Mouse (Mus musculus): Measurements from ENCODE around the gene Gatad2b. TPM values are rescaled to one million over a fixed set of nuclear protein-coding genes. Genes with fewer than 3 reads are reported as not detected.
"Not testable (repeated sequence)": the region's sequence is repeated elsewhere in the genome, so short reads cannot be mapped to it uniquely, and the experiment has no call there.

The Gatad2b gene
- polyA plus RNA-seq, 1 experiment from 2014 or later: 8.2 TPM

GRCm38 (mm10) chr3:90322289-90322688 is 29.3 kb downstream of the Gatad2b start:
- 37% methylated on average over 6 of the region's 6 CpGs for WGBS
- ATAC-seq (ENCODE audit: insufficient read depth, low FRiP score): no peak
- H3K9ac ChIP-seq (ENCODE audit: low read length): no peak overlapping the region
- H3K9me3 ChIP-seq (replicated peaks; ENCODE audit: control insufficient read depth, low read length): no peaks in the 10 kb centered on the region
- no peaks in the 10 kb centered on the region for H3K27me3 ChIP-seq (ENCODE audit: control insufficient read depth, insufficient read depth, low read length)
- H3K27ac ChIP-seq (ENCODE audit: low read length): peak overlapping the region; percentile 10; the same call in 1 of the 2 replicates
- peaks cover 14% of the 10 kb centered on the region for H3K4me1 ChIP-seq (ENCODE audit: control insufficient read depth, insufficient read depth, low read length)
- H3K4me2 ChIP-seq (ENCODE audit: low read depth, low read length): peak overlapping the region; percentile 22
- H3K4me3 ChIP-seq (replicated peaks; ENCODE audit: low read length): no peak overlapping the region
- no peaks in the 10 kb centered on the region for H3K36me3 ChIP-seq (ENCODE audit: control insufficient read depth, insufficient read depth, low read length)

- peak overlapping the region; percentile 1; the same call in 1 of the 2 replicates for H3K27ac ChIP-seq (ENCODE audit: low read length)
These were observed 30.1 kb downstream of the Gatad2b start for GRCm38 (mm10) chr3:90323119-90323518.

GRCm38 (mm10) chr3:90332485-90332884 is 39.5 kb downstream of the Gatad2b start:
- H3K9me3 ChIP-seq (replicated peaks; ENCODE audit: control insufficient read depth, low read length): no peaks in the 10 kb centered on the region
- no peak for ATAC-seq (ENCODE audit: insufficient read depth, low FRiP score)
- 85% methylated on average over 5 of the region's 5 CpGs for WGBS
- 0 out of 2 replicates have a peak, but pooled peaks cover 2% of the 10 kb centered on the region for H3K4me1 ChIP-seq (ENCODE audit: control insufficient read depth, insufficient read depth, low read length)
- no peak overlapping the region for H3K4me2 ChIP-seq (ENCODE audit: low read depth, low read length)
- H3K36me3 ChIP-seq (ENCODE audit: control insufficient read depth, insufficient read depth, low read length): no peaks in the 10 kb centered on the region
- H3K27ac ChIP-seq (ENCODE audit: low read length): no peak overlapping the region
- no peaks in the 10 kb centered on the region for H3K27me3 ChIP-seq (ENCODE audit: control insufficient read depth, insufficient read depth, low read length)
- no peak overlapping the region for H3K9ac ChIP-seq (ENCODE audit: low read length)
- no peak overlapping the region for H3K4me3 ChIP-seq (replicated peaks; ENCODE audit: low read length)

More at GRCm38 (mm10) chr3:90323119-90323518, 30.1 kb downstream of the Gatad2b start:
- Histone ChIP-seq H3K27me3 (ENCODE audit: control insufficient read depth, insufficient read depth, low read length) (no peaks in the 10 kb centered on the region), H3K36me3 (ENCODE audit: control insufficient read depth, insufficient read depth, low read length) (no peaks in the 10 kb centered on the region), H3K9me3 (replicated peaks; ENCODE audit: control insufficient read depth, low read length) (no peaks in the 10 kb centered on the region), H3K4me1 (ENCODE audit: control insufficient read depth, insufficient read depth, low read length) (peaks cover 12% of the 10 kb centered on the region), H3K4me2 (ENCODE audit: low read depth, low read length) (peak overlapping the region; percentile 25), H3K9ac (ENCODE audit: low read length) (no peak overlapping the region), H3K4me3 (replicated peaks; ENCODE audit: low read length) (no peak overlapping the region)
- WGBS: 3% methylated on average over 5 of the region's 5 CpGs
- peak; percentile 92 for ATAC-seq (ENCODE audit: insufficient read depth, low FRiP score)

GRCm38 (mm10) chr3:90335517-90335916 is 42.5 kb downstream of the Gatad2b start:
- Histone ChIP-seq H3K9ac (ENCODE audit: low read length) (no peak overlapping the region), H3K4me3 (replicated peaks; ENCODE audit: low read length) (no peak overlapping the region), H3K27ac (ENCODE audit: low read length) (no peak overlapping the region), H3K36me3 (ENCODE audit: control insufficient read depth, insufficient read depth, low read length) (no peaks in the 10 kb centered on the region), H3K4me2 (ENCODE audit: low read depth, low read length) (no peak overlapping the region), H3K9me3 (replicated peaks; ENCODE audit: control insufficient read depth, low read length) (no peaks in the 10 kb centered on the region), H3K4me1 (ENCODE audit: control insufficient read depth, insufficient read depth, low read length) (0 out of 2 replicates have a peak, but pooled peaks cover 2% of the 10 kb centered on the region), H3K27me3 (ENCODE audit: control insufficient read depth, insufficient read depth, low read length) (no peaks in the 10 kb centered on the region)
- ATAC-seq (ENCODE audit: insufficient read depth, low FRiP score): no peak

- H3K27me3 ChIP-seq (ENCODE audit: control insufficient read depth, insufficient read depth, low read length): no peaks in the 10 kb centered on the region
- WGBS: 78% methylated on average over 3 of the region's 3 CpGs
These were observed 45.2 kb downstream of the Gatad2b start for GRCm38 (mm10) chr3:90338190-90338589.

GRCm38 (mm10) chr3:90340177-90340576 is 47.2 kb downstream of the Gatad2b start:
- peaks cover 13% of the 10 kb centered on the region for H3K36me3 ChIP-seq (ENCODE audit: control insufficient read depth, insufficient read depth, low read length)
- H3K4me2 ChIP-seq (ENCODE audit: low read depth, low read length): no peak overlapping the region
- no peak overlapping the region for H3K27ac ChIP-seq (ENCODE audit: low read length)
- 0 out of 2 replicates have a peak, but pooled peaks cover 2% of the 10 kb centered on the region for H3K4me1 ChIP-seq (ENCODE audit: control insufficient read depth, insufficient read depth, low read length)
- no peaks in the 10 kb centered on the region for H3K9me3 ChIP-seq (replicated peaks; ENCODE audit: control insufficient read depth, low read length)
- no peak overlapping the region for H3K9ac ChIP-seq (ENCODE audit: low read length)
- ATAC-seq (ENCODE audit: insufficient read depth, low FRiP score): no peak
- H3K27me3 ChIP-seq (ENCODE audit: control insufficient read depth, insufficient read depth, low read length): no peaks in the 10 kb centered on the region
- no peak overlapping the region for H3K4me3 ChIP-seq (replicated peaks; ENCODE audit: low read length)

More at GRCm38 (mm10) chr3:90338190-90338589, 45.2 kb downstream of the Gatad2b start:
- Histone ChIP-seq H3K9me3 (replicated peaks; ENCODE audit: control insufficient read depth, low read length) (no peaks in the 10 kb centered on the region), H3K4me2 (ENCODE audit: low read depth, low read length) (no peak overlapping the region), H3K4me3 (replicated peaks; ENCODE audit: low read length) (no peak overlapping the region), H3K36me3 (ENCODE audit: control insufficient read depth, insufficient read depth, low read length) (peaks cover 12% of the 10 kb centered on the region), H3K4me1 (ENCODE audit: control insufficient read depth, insufficient read depth, low read length) (0 out of 2 replicates have a peak, but pooled peaks cover 2% of the 10 kb centered on the region), H3K27ac (ENCODE audit: low read length) (no peak overlapping the region), H3K9ac (ENCODE audit: low read length) (no peak overlapping the region)
- ATAC-seq (ENCODE audit: insufficient read depth, low FRiP score): no peak

GRCm38 (mm10) chr3:90342853-90343252 is 49.9 kb downstream of the Gatad2b start:
- H3K4me3 ChIP-seq (replicated peaks; ENCODE audit: low read length); H3K27ac ChIP-seq (ENCODE audit: low read length); H3K9me3 ChIP-seq (replicated peaks; ENCODE audit: control insufficient read depth, low read length); H3K4me1 ChIP-seq (ENCODE audit: control insufficient read depth, insufficient read depth, low read length); H3K4me2 ChIP-seq (ENCODE audit: low read depth, low read length); H3K27me3 ChIP-seq (ENCODE audit: control insufficient read depth, insufficient read depth, low read length); ATAC-seq (ENCODE audit: insufficient read depth, low FRiP score); H3K9ac ChIP-seq (ENCODE audit: low read length): not testable (repeated sequence)
- 54% methylated on average over 2 of the region's 2 CpGs for WGBS
- H3K36me3 ChIP-seq (ENCODE audit: control insufficient read depth, insufficient read depth, low read length): peaks cover 19% of the 10 kb centered on the region

GRCm38 (mm10) chr3:90347847-90348246 is 54.9 kb downstream of the Gatad2b start:
- Histone ChIP-seq H3K27me3 (ENCODE audit: control insufficient read depth, insufficient read depth, low read length) (no peaks in the 10 kb centered on the region), H3K27ac (ENCODE audit: low read length) (no peak overlapping the region), H3K4me3 (replicated peaks; ENCODE audit: low read length) (no peak overlapping the region), H3K36me3 (ENCODE audit: control insufficient read depth, insufficient read depth, low read length) (peaks cover 22% of the 10 kb centered on the region; the same call in 1 of the 2 replicates), H3K9ac (ENCODE audit: low read length) (no peak overlapping the region), H3K4me1 (ENCODE audit: control insufficient read depth, insufficient read depth, low read length) (no peaks in the 10 kb centered on the region), H3K4me2 (ENCODE audit: low read depth, low read length) (no peak overlapping the region), H3K9me3 (replicated peaks; ENCODE audit: control insufficient read depth, low read length) (no peaks in the 10 kb centered on the region)
- no peak for ATAC-seq (ENCODE audit: insufficient read depth, low FRiP score)
- WGBS: 94% methylated on average over 4 of the region's 4 CpGs

GRCm38 (mm10) chr3:90357959-90358358 is 65.0 kb downstream of the Gatad2b start:
- no peak overlapping the region for H3K27ac ChIP-seq (ENCODE audit: low read length)
- peaks cover 15% of the 10 kb centered on the region for H3K36me3 ChIP-seq (ENCODE audit: control insufficient read depth, insufficient read depth, low read length)
- no peaks in the 10 kb centered on the region for H3K4me1 ChIP-seq (ENCODE audit: control insufficient read depth, insufficient read depth, low read length)
- no peak for ATAC-seq (ENCODE audit: insufficient read depth, low FRiP score)
- no peak overlapping the region for H3K4me3 ChIP-seq (replicated peaks; ENCODE audit: low read length)
- no peaks in the 10 kb centered on the region for H3K9me3 ChIP-seq (replicated peaks; ENCODE audit: control insufficient read depth, low read length)
- H3K27me3 ChIP-seq (ENCODE audit: control insufficient read depth, insufficient read depth, low read length): no peaks in the 10 kb centered on the region
- H3K4me2 ChIP-seq (ENCODE audit: low read depth, low read length): no peak overlapping the region
- WGBS: 89% methylated on average over 7 of the region's 7 CpGs
- no peak overlapping the region for H3K9ac ChIP-seq (ENCODE audit: low read length)
